Mouse (Mus musculus): Measurements from ENCODE around the gene Cyp46a1. TPM values are rescaled to one million over a fixed set of nuclear protein-coding genes. Genes with fewer than 3 reads are reported as not detected.

The Cyp46a1 gene
- total RNA-seq, 2 experiments from 2014 or later = 0.10 to 0.25 TPM

DNA sequence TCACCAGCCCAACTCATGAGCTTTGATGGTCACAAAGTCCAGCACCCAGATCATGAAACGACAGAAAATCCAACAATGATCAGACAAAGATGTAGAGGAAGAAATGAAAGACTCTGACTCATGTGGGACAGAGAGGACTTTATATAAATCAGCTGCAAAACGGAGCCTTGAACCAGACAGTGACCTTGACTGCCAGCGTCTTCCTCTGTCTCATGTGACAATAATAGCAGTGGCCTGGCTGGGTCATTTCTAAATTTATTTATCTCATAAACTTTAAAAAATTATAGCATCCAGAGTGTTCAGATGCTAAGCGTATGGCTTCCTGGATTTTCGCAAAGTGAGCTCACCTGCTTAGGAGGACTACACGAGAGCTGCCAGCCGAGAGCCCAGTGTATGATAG lies 64.5 kb downstream of the Cyp46a1 start:
- Histone ChIP-seq H3K27ac (peak overlapping the region; percentile 83), H3K4me3 (no peak overlapping the region)
- intact Hi-C loops (cut with DNase I) = no loop called here
- no peak for TF ChIP-seq CTCF (IDR thresholded peaks at IDR 0.05)
- DNase-seq = no peak

DNA sequence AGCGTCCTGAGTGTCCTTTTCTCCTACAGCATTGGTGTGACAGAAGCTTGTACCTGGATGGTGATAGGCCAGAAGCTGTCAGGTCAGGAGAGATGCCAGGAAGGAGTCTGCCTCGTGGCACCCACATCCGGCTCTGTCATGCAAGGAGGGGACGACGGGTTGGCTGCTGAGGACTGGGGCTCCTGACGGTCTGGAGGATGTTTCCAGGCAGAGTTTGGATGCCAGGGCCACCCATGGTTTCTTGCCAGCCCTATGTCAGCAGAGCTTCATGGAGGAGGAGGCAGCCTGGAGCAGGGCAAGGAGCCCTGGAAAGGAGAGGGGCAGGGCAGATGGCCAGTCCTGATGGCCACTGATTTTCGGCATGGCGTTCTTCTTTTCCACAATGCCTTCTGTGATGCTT lies 65.0 kb downstream of the Cyp46a1 start:
- Histone ChIP-seq H3K27ac (peak overlapping the region; percentile 83), H3K4me3 (no peak overlapping the region)
- TF ChIP-seq CTCF (IDR thresholded peaks at IDR 0.05) = no peak
- intact Hi-C loops (cut with DNase I) = no loop called here
- DNase-seq = peak; percentile 74

DNA sequence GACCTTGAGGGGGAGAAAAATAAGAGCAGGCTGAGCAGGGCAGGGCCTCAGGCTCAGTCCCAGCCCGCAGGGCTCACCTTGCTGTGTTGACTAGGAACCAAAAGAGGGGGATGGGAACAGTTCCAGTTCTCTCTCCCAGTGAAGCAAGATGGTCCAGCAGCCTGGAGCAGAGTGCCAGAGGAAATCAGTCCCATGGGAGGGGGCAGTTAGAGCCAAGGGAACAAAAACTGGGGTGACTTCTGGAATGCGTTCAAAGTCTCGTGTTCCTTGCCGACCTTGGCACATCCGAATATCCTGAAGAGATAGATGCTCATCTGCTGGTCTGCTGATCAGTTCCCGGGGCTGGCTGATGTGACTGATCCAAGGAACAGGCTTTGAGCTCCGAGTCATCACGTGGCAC lies 66.8 kb downstream of the Cyp46a1 start:
- no peak overlapping the region for H3K4me3 ChIP-seq
- peak; percentile 42 for DNase-seq
- intact Hi-C loops (cut with DNase I) = no loop called here
- peak overlapping the region; percentile 38; the same call in 1 of the 2 replicates for H3K27ac ChIP-seq
- TF ChIP-seq CTCF (IDR thresholded peaks at IDR 0.05) = no peak

DNA sequence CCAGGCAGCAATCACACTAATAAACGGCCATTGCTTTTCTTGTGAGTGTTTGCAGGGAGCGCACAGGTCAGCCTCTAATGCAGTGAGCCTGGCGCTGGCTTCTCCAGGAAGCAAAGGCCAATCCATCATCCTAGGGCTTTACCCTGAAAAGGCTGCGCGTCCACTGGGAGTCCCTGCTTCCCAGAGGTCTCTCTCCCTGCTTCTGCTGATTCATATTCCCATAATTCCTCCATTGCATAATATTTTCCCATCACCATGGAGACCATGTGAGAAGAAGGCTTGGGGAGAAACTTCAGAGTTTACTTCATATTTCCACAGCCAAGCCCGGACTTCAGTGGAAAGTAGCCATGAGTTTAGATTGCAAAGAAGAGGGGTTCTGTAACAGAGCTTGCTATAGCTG lies 69.8 kb downstream of the Cyp46a1 start:
- Histone ChIP-seq H3K4me3 (no peak overlapping the region), H3K27ac (peak overlapping the region; percentile 59)
- intact Hi-C loops (cut with DNase I) = no loop called here
- peak; percentile 68 for DNase-seq
- no peak for TF ChIP-seq CTCF (IDR thresholded peaks at IDR 0.05)

DNA sequence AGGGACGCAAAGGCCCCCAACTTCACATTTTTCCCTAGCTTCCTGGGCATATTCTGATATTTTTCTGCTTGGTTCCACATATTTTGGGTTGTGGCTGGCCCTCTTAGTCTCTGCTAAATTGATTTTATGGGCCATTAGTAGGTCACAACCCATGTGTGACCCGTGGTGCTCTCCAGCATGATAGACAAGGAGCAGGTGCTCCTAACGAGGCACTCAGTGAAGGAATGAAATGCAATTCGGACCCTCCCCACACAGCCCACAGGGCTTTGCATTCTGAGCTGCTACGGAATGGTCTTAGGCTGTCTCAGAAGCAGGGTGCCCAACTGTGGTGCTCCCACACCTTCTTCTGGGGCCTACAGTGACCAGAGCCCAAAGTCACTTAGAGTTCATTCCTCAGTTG lies 74.9 kb downstream of the Cyp46a1 start:
- TF ChIP-seq CTCF (IDR thresholded peaks at IDR 0.05) = no peak
- DNase-seq = peak; percentile 46
- no peak overlapping the region for H3K4me3 ChIP-seq
- peak overlapping the region; percentile 76 for H3K27ac ChIP-seq
- intact Hi-C loops (cut with DNase I) = no loop called here

DNA sequence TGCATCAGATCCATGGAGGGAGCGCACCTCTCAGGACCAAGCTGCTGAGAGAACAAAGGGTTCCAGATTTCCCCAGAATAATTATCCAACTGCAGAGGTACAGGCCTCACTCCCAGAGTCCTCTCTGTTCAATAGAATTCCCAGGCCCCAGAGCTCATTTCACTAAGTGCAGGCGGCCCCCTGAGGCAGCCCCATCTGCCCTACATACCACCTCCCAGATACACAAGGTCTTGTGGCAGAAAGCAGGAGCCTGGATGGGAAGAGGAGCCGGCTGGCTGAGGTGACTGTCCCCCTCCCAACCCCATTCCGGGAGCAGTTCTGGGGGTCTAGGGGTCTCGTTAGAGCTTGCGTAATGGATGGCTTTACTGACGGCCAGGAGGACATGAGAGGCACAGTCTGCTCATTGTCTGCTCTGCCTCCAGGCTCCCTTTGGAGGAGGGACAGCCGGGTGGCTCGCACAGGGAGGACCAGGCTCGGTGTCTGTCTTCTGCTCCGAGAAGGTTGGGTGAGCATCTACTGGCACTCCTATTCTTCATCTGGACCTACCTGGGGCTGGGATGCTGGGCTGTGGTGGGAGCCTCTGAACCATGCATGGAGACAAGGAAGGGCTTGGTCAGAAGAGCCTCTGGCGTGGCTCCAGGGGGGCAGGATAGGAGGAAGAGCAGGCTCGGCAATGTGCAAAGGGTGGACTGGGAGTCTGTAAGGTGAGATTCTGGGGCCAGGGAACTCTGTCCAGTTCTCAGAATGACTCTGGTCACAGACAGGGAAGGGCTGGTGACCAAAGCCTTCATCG lies 76.4 kb downstream of the Cyp46a1 start:
- no peak for TF ChIP-seq CTCF (IDR thresholded peaks at IDR 0.05)
- no peak overlapping the region for H3K4me3 ChIP-seq
- DNase-seq = no peak
- intact Hi-C loops (cut with DNase I) = no loop called here
- no peak overlapping the region for H3K27ac ChIP-seq

Other genes with a start within 250 kb of the Cyp46a1 start
- 100 to 1,000 TPM; 100 to 106 TPM for gene Setd3, start 155.1 kb upstream of the Cyp46a1 start, total RNA-seq (2021)
- 100 to 1,000 TPM in 1 of 2 experiments, 10 to 100 TPM in 1; 92.4 to 148 TPM for gene Ccnk, start 154.8 kb upstream of the Cyp46a1 start, total RNA-seq (2021)
- gene Ccdc85c, start 59.0 kb upstream of the Cyp46a1 start, total RNA-seq (2021) = 10 to 100 TPM; 30.1 to 33.4 TPM
- gene Hhipl1, start 28.1 kb upstream of the Cyp46a1 start, total RNA-seq (2021) = 1 to 10 TPM in 1 of 2 experiments, under 1 TPM in 1; 0.66 to 1.1 TPM
- gene Eml1, start 36.6 kb downstream of the Cyp46a1 start, total RNA-seq (2021) = 100 to 1,000 TPM in 1 of 2 experiments, 10 to 100 TPM in 1; 93.4 to 111 TPM
- 10 to 100 TPM in 1 of 2 experiments, 1 to 10 TPM in 1; 10.0 to 17.7 TPM for gene Evl, start 220.3 kb downstream of the Cyp46a1 start, total RNA-seq (2021)